Mouse (Mus musculus) adrenal gland (tissue): ENCODE measurements at regions not wholly inside any gene's neighbourhood (a gene's known extent, or its start where the extent isn't known, plus 50 kb on each side); places are given as distances from the start of the nearest gene placed in this dataset.

Experiments used
- intact Hi-C: fragments of 180-260 bp; cut with DNase I; formaldehyde crosslinking; loops from one replicate; pipeline ENCODE4 v1.15.1; 2025

- intact Hi-C loops, result no loop called here
Observed at GRCm38 (mm10) chr2:148622216-148622615, 50.2 kb upstream of the Nxt1 start.

DNA sequence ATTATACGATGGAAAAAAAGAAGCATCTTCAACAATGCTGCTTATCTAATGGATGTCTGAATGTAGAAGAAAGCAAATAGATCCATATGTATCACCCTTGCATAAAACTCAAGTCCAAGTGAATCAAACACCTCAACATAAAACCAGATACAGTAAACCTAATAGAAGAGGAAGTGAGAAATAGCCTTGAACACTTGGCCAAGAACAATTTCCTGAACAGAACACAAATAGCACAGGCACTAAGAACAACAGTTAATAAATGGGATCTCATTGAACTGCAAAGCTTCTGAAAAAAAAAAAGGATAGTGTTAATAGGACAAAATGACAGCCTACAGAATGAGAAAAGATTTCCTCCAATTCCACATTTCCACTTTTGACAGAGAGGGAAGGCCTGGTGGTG lies 60.5 kb upstream of the Nxt1 start:
- intact Hi-C loops, result no loop called here

DNA sequence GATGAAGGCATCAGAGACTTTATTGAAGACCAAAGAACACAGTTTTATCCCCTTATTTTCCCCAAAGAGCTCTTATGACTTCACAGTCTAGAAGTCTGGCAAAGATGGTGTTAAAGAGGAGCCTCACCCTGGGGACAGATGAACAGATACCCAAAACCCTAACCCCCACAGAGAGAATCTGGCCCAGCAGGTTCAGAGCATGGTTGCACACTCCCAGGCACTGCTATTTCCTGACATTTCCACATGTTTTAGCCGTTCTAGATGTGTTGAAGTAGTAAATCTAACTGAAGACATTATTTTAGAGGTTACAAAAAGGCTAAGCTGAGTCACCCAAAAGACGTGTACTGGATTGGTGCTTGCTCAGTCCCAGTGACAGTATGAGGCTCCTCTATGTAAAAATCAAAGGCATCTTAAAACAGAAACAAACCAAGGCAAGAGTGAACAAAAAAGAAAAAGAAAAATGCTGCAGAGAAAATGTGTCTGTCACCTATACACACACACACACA lies 66.9 kb upstream of the Nxt1 start:
- intact Hi-C loops, result no loop called here

DNA sequence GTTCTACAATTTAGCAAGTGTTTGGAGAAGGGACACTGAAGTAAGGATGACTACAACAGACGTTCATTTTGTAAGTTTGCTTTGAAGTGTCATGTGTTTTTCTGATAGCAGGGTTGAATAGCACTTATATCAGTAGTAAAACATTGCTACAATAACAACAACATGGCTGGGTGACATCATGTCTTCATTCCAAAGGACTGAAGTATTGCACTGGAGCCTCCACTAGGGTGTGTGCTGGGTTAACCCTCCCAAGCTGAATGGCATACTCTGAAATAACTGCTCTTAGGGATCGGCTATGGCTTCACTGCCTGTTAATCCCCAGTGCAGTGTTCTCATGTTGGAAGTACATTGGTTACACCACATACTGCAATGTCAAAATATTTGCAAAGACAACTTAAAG lies 68.5 kb upstream of the Nxt1 start:
- intact Hi-C loops, result no loop called here

- intact Hi-C loops, result no loop called here
Observed at GRCm38 (mm10) chr2:148603315-148603714, 69.1 kb upstream of the Nxt1 start.

DNA sequence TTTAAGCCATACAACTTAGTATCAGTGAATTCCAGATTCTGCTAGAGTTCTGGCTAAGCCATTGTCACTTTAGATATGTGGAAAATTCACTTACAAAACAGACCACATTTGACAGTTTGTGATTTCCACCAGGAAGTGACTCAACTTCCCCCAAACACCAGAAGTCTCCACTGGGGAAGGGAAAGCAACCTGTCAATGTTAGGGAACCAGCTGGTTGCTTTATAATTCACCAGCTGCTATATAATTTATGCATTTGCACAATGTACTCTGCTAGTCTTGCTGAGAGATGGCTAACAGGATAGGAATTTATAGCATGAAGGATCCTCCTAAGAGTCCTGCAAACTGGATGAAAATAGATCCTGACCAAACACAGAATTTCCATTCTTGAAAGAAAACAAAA lies 72.9 kb upstream of the Nxt1 start:
- intact Hi-C loops, result no loop called here

DNA sequence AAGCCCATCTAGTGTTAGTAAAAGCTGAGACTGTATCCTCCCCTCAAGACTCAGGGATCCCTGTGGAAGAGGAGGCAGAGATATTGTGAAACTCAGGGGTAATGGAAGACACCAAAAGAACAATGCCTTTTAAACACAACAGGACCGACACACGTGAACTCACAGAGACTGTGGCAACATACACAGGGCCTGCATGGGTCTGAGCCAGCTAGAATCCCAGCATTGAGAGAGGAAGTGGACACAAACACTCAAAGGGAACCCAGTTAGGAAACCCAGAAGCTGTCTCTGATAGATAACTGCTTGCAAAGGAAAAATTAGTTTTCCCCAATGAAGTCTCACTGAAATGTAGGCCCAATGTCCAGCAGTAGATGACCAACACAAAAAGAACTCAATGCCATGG lies 75.4 kb upstream of the Nxt1 start:
- intact Hi-C loops, result no loop called here

- intact Hi-C loops, result no loop called here
Observed at GRCm38 (mm10) chr2:148585721-148586335, 86.6 kb upstream of the Nxt1 start.

GRCm38 (mm10) chr2:148582208-148582607 lies 90.2 kb upstream of the Nxt1 start:
- intact Hi-C loops, result loop anchor here (5.0 kb wide), 1 partner anchor 70 kb away; no protein-coding TSS in a partner anchor

- intact Hi-C loops, result loop anchor here (5.0 kb wide), 1 partner anchor 71 kb away; no protein-coding TSS in a partner anchor
Observed at GRCm38 (mm10) chr2:148581666-148582065, 90.7 kb upstream of the Nxt1 start.

- intact Hi-C loops, result loop anchor here (5.0 kb wide), 1 partner anchor 72 kb away; no protein-coding TSS in a partner anchor
Observed at GRCm38 (mm10) chr2:148580286-148580966, 92.0 kb upstream of the Nxt1 start.

DNA sequence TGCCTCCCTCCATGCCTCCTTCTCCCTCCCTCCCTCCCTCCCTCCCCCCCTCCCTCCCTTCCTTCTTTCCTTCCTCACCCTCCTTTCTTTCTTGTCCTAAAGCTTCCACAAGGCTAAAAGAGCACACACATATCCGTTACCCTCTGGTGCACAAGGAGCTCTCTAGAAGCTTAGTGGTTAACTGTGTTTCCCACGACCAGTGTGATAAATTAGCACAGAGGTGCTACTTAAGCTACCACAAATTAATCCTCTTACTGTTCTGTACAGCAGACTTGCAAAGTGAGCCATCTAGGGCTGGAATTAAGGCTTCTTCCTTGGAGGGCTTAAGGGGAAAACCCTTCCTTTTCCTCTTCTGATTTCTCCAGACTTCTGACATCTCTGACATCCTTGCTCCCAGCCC lies 92.8 kb upstream of the Nxt1 start:
- intact Hi-C loops, result loop anchor here (2.0 kb wide), 1 partner anchor 457 kb away; no protein-coding TSS in a partner anchor

DNA sequence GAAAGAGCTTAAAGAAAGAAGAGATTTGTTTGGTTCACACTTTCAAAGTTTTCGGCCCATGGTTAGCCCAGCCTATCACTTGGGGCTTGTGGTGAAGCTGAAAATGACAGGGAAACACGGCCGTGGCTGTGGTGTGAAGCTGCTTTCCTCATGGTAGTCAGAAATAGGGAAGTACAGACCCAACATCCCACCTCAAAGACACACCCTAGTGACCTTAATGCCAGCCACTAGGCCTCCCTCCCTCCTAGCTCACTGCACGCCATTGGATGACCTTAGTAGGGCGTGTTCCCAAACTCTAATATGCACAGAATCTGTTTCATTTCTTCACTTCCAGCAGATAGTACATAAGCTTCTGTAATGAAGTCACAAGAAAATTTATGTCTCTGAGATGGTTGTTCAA lies 93.4 kb upstream of the Nxt1 start:
- intact Hi-C loops, result loop anchor here (2.0 kb wide), 1 partner anchor 456 kb away; no protein-coding TSS in a partner anchor

- intact Hi-C loops, result loop anchor here (2.0 kb wide), 1 partner anchor 455 kb away; no protein-coding TSS in a partner anchor
Observed at GRCm38 (mm10) chr2:148578176-148578575, 94.2 kb upstream of the Nxt1 start.

- intact Hi-C loops, result no loop called here
Observed at GRCm38 (mm10) chr2:148575433-148575832, 97.0 kb upstream of the Nxt1 start.

GRCm38 (mm10) chr2:148572165-148572564 lies 100.2 kb upstream of the Nxt1 start:
- intact Hi-C loops, result loop anchor here (5.0 kb wide), 1 partner anchor 165 kb away; the partner anchor contains the start of gene Thbd

GRCm38 (mm10) chr2:148571616-148572015 lies 100.8 kb upstream of the Nxt1 start:
- intact Hi-C loops, result loop anchor here (5.0 kb wide), 1 partner anchor 164 kb away; the partner anchor contains the start of gene Thbd

- intact Hi-C loops, result loop anchor here (5.0 kb wide), 1 partner anchor 164 kb away; the partner anchor contains the start of gene Thbd
Observed at GRCm38 (mm10) chr2:148571018-148571417, 101.4 kb upstream of the Nxt1 start.

DNA sequence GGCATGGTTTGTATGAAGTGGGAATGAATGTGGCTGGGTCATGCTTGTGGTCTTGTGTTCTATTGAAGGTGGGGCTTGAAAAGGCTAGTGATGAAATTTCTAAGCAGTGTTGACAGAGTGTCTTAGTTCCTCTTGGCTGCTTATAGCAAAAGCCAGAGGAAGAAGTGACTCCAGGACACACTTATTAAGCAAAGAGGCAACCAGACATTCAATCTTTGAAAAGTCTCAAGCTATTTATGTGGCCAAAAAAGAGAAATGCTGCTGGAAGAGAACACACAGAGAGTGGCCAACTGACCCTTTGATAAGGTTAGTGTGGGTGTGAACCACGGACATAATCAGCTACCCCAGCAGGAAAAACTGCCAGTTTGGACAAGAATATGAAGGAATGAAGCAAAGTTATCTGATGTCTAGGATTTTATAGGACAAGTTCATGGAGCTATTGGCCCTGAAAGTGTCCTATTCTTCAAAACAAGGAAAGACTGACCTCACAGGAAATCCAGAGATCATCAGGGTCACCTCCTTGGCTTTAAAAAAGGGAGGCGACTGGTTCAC lies 104.4 kb upstream of the Nxt1 start:
- intact Hi-C loops, result no loop called here

GRCm38 (mm10) chr2:148563390-148563789 lies 109.0 kb upstream of the Nxt1 start:
- intact Hi-C loops, result no loop called here

DNA sequence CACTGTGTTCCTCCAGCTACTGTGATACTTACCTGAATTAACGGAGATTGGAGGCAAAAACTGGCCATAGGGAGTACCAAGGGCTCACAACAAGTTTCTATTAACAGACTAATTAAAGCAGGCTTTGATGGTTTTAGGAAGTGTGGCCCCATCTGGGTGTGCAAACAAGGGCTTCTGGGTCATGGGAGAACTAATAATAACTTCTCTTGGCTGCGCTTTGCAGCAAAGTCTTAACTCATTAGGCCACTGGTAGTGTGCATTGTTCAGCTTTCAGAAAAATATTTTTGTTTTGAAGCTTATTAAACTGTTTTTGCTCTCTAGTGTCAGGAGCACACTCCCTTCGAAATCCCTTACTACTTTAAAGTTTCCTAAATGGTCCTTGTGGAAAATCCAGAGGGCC lies 110.4 kb upstream of the Nxt1 start:
- intact Hi-C loops, result no loop called here
